Mouse (Mus musculus): ENCODE results near the gene Ssh2.
A peak's percentile ranks its signal among the peaks of the same experiment; 100 is the strongest.

The Ssh2 gene

GRCm38 (mm10) chr11:77414141-77414839 lies 198.2 kb downstream of the Ssh2 start:
- DNase-seq, result no peak

DNA sequence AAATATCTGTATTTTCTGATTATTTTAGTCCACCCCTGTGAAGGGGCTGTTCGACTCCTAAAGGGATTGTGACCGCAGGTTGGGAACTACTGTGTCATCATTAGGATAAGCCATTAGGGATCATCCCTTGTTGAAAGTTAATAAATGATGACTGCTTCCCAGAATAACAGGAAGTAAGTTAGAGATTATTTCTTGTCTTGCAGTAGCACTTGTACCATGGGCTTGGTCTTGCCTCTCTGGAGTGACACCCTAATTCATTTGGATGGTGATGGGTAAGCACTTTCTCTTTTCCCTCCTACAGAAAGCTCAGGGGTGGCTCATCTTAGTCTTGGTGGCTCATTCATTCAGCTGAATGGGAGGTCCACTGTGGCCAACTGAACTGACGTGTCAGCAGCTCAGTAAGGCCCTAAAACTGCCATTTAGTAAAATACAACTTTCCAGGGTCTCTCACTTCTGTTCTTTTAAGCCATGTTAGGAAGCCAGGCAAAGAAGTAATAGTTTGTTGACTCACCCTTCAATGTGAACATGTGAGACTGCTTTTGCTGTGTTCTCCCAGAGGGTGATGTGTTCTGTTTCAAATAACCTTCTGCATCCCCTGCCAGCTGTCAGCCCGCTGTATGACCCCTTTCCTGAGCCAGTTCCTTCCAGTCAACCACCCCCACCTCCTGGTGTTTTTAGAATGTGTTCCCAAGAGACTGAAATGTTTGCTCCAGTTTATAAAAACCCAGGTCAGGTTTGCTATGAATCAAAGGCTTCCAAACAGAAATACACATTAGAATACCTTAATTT lies 200.3 kb downstream of the Ssh2 start:
- peak; percentile 5 for DNase-seq

DNA sequence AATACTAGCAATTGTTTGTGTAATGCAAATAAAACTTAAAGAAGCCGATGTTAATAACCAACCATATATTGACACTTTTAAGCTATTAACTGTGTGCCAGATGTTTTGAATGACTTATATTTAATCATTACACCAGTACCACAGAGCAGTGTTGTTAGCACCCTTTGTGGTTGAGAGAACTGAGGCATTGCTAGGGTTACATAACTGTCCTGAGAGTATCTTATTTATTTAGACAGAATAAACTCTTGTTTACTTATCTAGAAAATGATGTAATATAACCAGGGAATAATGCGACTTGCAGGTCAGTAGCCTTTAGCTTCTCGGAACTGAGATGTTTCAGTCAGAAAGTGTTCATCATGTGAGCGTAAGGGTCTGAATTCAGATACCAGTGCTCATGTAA lies 201.9 kb downstream of the Ssh2 start:
- no peak for DNase-seq

DNA sequence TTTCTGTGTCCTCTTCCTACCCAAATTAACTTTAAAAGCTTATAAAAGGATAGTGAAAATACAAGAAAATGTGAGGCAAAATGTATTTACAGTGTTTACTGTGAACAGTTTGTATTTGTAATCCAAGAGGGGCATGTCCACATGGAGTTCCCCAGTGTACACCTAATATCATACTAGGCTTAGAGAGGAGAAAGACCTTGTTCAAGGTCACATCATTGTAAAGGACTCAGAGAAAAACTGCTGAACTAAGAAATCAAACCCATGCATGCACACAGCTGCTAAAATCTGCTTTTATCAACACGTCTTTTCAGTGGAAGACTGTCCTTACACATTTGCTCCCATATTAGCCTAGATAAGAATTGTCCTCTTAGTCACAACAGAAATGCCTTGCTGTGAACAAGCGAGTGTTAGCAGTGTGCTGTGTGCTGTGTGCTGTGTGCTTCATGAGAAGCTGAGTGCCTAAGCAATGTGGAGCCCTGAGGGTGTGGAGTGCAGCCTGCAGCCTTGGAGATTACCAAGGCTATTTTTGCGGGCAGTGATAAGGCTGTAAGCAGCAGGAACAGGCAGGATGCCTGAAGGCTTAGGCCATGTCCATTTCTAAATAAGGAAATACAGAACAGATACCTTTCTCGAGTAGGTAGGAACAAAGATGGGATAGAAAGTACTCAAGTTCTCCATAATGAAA lies 207.2 kb downstream of the Ssh2 start:
- DNase-seq, result no peak

DNA sequence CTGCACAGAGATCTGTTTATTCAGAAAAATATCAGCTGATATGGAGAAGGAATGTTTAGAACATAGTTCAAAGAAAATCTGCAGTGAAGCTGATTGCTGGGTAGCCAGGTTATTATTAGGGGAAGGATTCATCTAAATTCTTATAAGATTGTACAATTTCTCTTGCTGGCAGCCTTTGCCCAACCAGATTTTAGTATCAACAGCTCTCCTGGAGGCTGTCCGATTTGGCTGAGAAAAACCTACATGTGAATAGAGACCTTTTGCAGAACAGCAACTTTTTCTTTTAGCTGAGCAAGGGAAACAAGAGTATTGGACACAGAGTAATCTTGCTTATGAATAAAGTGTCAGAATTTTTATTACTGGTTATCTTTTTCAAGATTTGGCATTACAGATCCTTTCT lies 212.4 kb downstream of the Ssh2 start:
- no peak for DNase-seq

- no peak for DNase-seq
Measured at GRCm38 (mm10) chr11:77437026-77437425, 220.9 kb downstream of the Ssh2 start.

DNA sequence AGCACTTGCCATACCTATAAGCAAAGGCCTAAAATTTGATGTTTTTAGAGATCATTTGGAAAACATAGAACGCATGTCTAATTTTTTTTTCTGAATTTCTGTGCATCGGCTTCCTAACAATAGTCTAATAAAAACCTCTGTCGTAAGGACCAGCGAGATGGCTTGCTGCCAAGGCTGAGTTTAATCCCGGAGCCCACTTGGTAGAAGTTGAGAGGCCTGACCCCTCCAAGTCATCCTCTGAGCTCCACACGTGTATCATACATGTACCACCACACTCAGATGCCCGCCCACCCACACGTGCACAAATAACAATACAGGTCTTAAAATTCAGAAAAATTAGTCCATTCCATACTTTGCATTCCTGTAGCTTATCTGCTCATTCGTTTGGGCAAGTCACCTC lies 224.0 kb downstream of the Ssh2 start:
- no peak for DNase-seq

GRCm38 (mm10) chr11:77441020-77441419 lies 224.9 kb downstream of the Ssh2 start:
- DNase-seq, result no peak

DNA sequence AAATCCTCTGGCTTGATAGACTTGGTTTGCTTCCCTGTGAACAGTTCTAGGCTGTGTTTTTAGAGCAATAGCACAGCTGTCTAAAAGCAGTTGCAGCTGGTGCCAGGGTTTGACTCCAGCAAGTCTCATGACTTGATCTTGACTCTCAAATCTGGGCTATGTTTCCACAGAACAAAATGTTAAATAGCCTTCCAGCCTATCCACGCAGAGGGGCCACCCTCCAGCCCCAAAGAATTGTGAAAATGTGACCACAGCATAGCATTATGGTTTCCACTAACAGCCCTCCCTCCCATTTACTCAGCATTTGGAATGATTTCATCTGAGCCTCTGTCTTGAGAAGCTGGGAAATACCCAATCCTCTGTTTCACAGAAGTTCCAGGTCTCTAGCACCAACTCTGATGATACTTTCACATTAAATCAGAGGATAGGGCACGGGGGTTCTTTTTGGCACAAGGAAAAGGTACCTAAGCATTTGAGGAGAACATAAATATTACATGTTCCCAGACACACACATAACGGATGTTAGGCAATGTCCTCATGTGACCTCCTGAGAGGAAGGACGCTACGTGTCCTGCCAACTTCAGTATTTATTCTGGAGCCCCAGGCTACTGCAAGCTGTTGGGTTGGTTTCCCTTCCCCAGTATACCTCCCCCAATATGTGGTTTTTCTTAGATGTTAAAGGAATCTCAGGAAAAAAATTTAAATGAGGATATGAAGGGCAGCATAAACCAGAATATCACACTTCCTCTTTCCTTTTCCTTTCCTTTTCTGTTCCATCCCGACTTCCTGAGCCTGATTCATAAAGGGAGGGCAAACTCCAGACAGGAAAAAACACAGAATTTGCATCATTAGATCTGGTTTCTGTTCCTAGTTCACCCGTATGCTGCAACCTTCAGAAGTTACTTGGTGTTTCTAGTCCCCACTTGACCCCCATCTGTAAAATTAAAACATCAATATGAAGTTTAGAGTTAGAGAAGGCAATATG lies 226.4 kb downstream of the Ssh2 start:
- DNase-seq, result peak; percentile 56

DNA sequence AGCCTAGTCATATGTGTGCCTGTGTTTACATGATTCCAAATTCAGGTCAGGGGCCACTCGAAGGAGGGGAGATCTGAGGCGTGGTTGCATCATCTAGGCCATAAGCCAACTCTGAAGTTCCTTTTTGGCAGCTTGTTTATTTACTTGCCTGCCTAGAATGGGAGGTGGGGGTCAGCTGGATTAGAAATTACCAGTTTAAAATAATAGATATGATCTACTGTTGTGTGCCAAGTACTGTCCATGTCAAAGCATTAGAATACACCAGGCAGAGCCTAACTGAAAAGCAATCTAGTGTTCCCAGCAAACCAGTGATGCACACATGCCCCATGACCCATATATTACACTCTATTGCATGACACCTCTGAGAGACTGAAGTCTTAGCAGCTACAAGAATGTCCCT lies 228.9 kb downstream of the Ssh2 start:
- DNase-seq, result peak; percentile 40

DNA sequence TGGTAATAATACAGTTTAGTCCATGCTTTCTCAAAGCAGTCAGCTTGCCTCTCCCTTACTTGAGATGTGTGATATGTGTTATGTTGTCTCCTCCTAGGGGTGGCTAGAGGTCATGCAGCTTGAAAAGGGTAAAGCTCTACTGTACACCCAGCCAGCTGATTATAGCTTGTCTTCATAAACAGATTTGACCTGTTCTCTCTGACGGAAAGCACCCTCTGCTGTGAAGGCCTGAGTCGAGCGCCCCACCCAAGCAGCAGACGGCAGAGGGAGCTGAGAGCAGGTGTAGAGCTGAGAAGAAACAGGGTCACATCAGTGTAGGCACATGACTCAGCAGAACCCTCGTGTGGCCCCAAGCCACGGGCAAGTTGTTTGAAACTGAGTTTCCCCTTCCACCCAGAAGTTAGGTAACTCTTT lies 230.5 kb downstream of the Ssh2 start:
- peak; percentile 61 for DNase-seq

- DNase-seq, result no peak
Measured at GRCm38 (mm10) chr11:77449224-77449623, 233.1 kb downstream of the Ssh2 start.

DNA sequence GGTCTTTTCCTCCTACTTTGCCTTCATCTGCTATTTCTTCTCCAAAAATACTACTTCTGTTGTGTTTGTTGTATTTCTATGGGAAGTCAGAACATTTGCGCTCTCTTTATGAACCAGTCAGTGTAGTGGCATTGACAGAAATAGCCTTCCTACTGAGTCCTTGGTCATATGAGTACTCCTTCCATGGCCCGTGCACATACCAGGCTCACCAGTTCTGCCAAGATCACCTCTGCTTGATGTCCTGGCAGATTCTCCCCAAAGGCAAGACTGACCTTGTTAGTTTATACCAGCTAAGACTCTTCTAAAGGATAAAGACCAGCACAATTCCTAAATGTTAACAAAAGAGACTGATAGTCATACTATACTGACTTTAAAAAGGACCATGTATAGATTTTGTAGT lies 235.6 kb downstream of the Ssh2 start:
- no peak for DNase-seq

DNA sequence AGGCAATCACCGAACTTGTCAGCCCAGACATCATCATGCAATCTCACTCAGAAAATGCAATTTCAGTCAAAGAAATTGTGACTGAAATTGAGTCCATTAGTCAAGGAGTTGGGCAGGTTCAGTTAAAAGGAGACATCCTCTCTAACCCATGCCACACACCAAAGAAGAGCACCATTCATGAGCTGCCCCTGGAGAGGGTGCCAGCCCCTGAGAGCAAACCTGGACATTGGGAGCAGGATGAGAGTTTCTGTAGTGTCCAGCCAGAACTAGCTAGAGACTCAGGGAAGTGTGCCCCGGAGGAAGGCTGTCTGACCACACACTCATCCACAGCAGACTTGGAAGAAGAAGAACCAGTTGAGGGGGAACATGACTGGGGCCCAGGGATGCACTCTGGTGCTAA lies 237.3 kb downstream of the Ssh2 start:
- DNase-seq, result no peak

DNA sequence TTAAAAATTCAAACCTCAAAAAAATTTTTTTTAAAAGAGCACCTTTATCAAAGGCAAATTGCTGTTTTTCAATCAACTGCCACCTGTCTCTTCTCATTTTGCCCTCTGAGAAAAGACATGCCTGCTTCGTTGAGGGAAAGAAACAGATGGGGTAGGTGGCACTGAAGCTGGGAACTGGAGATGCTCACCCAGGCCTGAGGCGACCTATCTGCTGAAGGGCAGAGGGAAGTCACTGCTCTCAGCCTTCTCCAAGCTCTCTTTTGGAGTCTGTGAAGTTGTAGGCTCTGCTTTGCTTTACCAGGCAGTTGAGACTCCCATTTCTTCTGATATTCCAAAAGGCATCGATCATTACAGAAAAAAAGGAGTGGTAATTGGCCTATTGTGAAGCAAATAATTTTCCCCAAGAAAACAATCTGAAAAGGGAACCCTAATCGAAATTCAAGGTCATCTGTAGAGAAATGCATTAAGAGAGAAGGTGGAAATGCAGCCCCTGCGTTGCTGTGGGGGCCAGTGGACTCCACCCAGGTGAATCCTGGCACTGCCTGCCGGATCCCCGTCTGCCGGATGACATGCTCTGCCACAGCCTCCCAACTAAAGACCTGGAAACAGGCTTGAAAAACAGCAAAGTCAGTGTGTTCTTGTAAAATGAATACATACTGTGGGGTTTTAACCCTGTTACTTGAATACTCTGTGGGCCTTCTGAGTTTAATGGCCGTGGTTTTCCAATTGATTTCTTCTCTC lies 239.9 kb downstream of the Ssh2 start:
- no peak for DNase-seq

GRCm38 (mm10) chr11:77456866-77457265 lies 240.8 kb downstream of the Ssh2 start:
- no peak for DNase-seq

- no peak for DNase-seq
Measured at GRCm38 (mm10) chr11:77461856-77462255, 245.8 kb downstream of the Ssh2 start.

GRCm38 (mm10) chr11:77462283-77463100 lies 246.4 kb downstream of the Ssh2 start, which contains the start of gene Coro6:
TSS of gene Coro6 (plus strand) at chr11:77462411.
- DNase-seq, result peak; percentile 64

DNA sequence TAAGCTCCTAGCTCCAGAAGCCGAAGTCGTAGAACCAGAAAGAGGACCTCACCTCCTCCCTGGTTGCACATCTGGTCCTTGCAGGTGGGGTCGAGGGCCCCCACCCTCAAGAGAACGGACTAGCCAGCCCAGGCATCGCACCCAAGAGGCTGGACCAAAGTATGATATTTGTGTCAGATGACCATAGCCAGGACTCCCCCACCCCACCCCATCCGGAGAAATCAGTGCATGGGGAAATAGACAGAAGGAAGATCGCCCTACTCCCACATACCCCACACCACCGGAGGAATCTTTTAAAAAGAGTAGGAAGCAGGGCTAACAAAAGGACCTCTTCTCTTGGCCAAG lies 247.0 kb downstream of the Ssh2 start:
- no peak for DNase-seq

DNA sequence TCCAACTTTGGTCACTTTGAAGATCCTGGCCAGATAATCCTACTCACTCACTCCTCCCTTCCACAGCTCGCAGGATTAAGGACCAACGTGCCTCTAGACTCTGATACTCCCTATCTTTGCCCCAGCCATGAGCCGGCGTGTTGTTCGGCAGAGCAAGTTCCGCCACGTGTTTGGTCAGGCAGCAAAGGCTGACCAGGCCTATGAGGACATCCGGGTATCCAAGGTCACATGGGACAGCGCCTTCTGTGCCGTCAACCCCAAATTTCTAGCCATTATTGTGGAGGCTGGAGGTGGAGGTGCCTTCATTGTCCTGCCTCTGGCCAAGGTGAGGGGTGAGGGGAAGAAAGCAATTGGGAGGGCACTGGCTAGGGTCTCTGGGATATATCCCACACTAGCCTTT lies 247.7 kb downstream of the Ssh2 start:
- no peak for DNase-seq

GRCm38 (mm10) chr11:77464684-77465083 lies 248.6 kb downstream of the Ssh2 start:
- DNase-seq, result no peak
